In the genomic region with DNA sequence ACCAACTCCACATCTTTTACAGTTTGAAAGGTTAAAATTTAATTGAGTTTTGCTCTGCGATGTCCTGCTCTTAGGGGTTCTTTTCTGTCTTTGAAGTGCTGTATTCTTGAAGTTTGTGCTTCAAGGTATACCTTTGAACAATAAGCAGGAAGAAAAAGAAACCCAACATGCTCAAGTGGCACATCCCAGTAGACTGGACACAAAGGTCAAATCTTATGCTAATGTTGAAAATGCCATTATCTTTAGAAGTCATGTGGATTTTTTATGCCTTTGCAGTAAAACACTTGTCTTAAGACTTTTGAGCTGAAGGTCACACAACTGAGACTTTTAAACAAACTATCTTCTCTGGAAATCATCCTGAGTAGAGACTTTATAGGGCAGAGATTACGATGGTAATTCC, we compare ENCODE assay signal across 20 mouse cellular contexts.
A peak's percentile ranks its signal among the peaks of the same experiment; 100 is the strongest.
DNase-seq lines count a peak whose midpoint lies in the region; ATAC-seq and TF ChIP-seq lines count a peak whose summit lies in the region.
"Had no signal": no experiment of that assay in that cellular context is flagged by ENCODE, and none has a peak within 500 bp of the region (broad histone marks: within the 10 kb centered on the region; RNA-seq: fewer than 3 reads in every experiment).

No protein-coding gene starts in this region.

- DNase-seq in brain, embryonic 14.5 days (ENCODE audit: low read depth), result peak; percentile 2
- no peak for DNase-seq in right cerebral cortex, postnatal 4 days
- DNase-seq in frontal cortex, postnatal 14 days (ENCODE audit: low spot score in 2 of 2), result no peak
- DNase-seq: adrenal gland, adult 2 months; adrenal gland, postnatal 10 days; adrenal gland, postnatal 25 days; cerebellum, adult 11-12 months; cerebellum, adult 2 months; cerebellum, adult 9-10 months; cerebellum, postnatal 10 days; cerebellum, postnatal 25 days had no signal

- no peak overlapping the region for H3K4me2 ChIP-seq in intestine, embryonic 15.5 days (replicated peaks)
- H3K4me2 ChIP-seq in intestine, postnatal 0 days (replicated peaks; ENCODE audit: low read depth), result no peak overlapping the region
- H3K4me2 ChIP-seq: embryonic facial prominence, embryonic 13.5 days; embryonic facial prominence, embryonic 15.5 days; forebrain, embryonic 12.5 days had no signal

- no peaks in the 10 kb centered on the region for H3K27me3 ChIP-seq in intestine, embryonic 15.5 days (replicated peaks)
- H3K27me3 ChIP-seq in intestine, postnatal 0 days (replicated peaks; ENCODE audit: control insufficient read depth, insufficient read depth, low read length), result no peaks in the 10 kb centered on the region
- H3K27me3 ChIP-seq: embryonic facial prominence, embryonic 13.5 days; embryonic facial prominence, embryonic 15.5 days; forebrain, embryonic 12.5 days had no signal

- TF ChIP-seq POLR2A in brain, embryonic 14.5 days (IDR thresholded peaks at IDR 0.05; ENCODE audit: borderline replicate concordance, extremely low read depth, insufficient read depth, insufficient read length, poor library complexity, severe bottlenecking), result no peak

- no peak overlapping the region for H3K4me3 ChIP-seq in intestine, embryonic 15.5 days (replicated peaks)
- no peak overlapping the region for H3K4me3 ChIP-seq in intestine, postnatal 0 days (ENCODE audit: low read depth, low read length)
- H3K4me3 ChIP-seq: embryonic facial prominence, embryonic 13.5 days; embryonic facial prominence, embryonic 15.5 days; erythroblast, embryonic 14.5 days; forebrain, embryonic 10.5 days; forebrain, embryonic 12.5 days had no signal

- H3K27ac ChIP-seq in intestine, embryonic 15.5 days, result no peak overlapping the region
- H3K27ac ChIP-seq in intestine, postnatal 0 days (ENCODE audit: low read depth, low read length), result no peak overlapping the region
- H3K27ac ChIP-seq: embryonic facial prominence, embryonic 13.5 days; embryonic facial prominence, embryonic 15.5 days; forebrain, embryonic 10.5 days; forebrain, embryonic 12.5 days had no signal

- H3K9me3 ChIP-seq in intestine, embryonic 15.5 days, result no peaks in the 10 kb centered on the region
- H3K9me3 ChIP-seq in intestine, postnatal 0 days (ENCODE audit: control insufficient read depth), result no peaks in the 10 kb centered on the region
- H3K9me3 ChIP-seq: embryonic facial prominence, embryonic 13.5 days; embryonic facial prominence, embryonic 15.5 days; forebrain, embryonic 10.5 days; forebrain, embryonic 12.5 days had no signal

- peak; percentile 81 for ATAC-seq in intestine, embryonic 15.5 days
- ATAC-seq in intestine, postnatal 0 days, result peak; percentile 93
- ATAC-seq: forebrain, embryonic 14.5 days; forebrain, embryonic 16.5 days had no signal

- TF ChIP-seq CTCF in brain, embryonic 14.5 days (IDR thresholded peaks at IDR 0.05; ENCODE audit: borderline replicate concordance, extremely low read depth, insufficient read depth, insufficient read length), result no peak
- TF ChIP-seq CTCF in intestine, postnatal 0 days (IDR thresholded peaks at IDR 0.05; ENCODE audit: low read depth), result no peak

- H3K4me1 ChIP-seq in intestine, embryonic 15.5 days (replicated peaks), result no peaks in the 10 kb centered on the region
- H3K4me1 ChIP-seq in intestine, postnatal 0 days (replicated peaks; ENCODE audit: control insufficient read depth, insufficient read depth, low read length), result no peaks in the 10 kb centered on the region
- H3K4me1 ChIP-seq: embryonic facial prominence, embryonic 13.5 days; embryonic facial prominence, embryonic 15.5 days; forebrain, embryonic 10.5 days; forebrain, embryonic 12.5 days had no signal

- no peak overlapping the region for H3K9ac ChIP-seq in intestine, embryonic 15.5 days
- no peak overlapping the region for H3K9ac ChIP-seq in intestine, postnatal 0 days (ENCODE audit: low read depth, low read length)
- H3K9ac ChIP-seq: embryonic facial prominence, embryonic 13.5 days; embryonic facial prominence, embryonic 15.5 days; forebrain, embryonic 12.5 days had no signal

- no peaks in the 10 kb centered on the region for H3K36me3 ChIP-seq in intestine, embryonic 15.5 days
- no peaks in the 10 kb centered on the region for H3K36me3 ChIP-seq in intestine, postnatal 0 days (ENCODE audit: control insufficient read depth, insufficient read depth)
- H3K36me3 ChIP-seq: embryonic facial prominence, embryonic 13.5 days; embryonic facial prominence, embryonic 15.5 days; forebrain, embryonic 10.5 days; forebrain, embryonic 12.5 days had no signal

- 82% methylated on average over 2 of the region's 2 CpGs for WGBS in intestine, embryonic 15.5 days
- 49% methylated on average over 2 of the region's 2 CpGs for WGBS in intestine, postnatal 0 days
